Mouse (Mus musculus) adrenal gland, postnatal 36 days (tissue): ENCODE measurements around the gene Cbfb. TPM values are rescaled to one million over a fixed set of nuclear protein-coding genes. Genes with fewer than 3 reads are reported as not detected.

Source experiments
- total RNA-seq, 2 experiments: library from RNA; stranded (reverse); gene quantifications; 2 replicates each; pipeline ENCODE4 v1.2.3; 2021

Cbfb gene
- total RNA-seq, 2 experiments from 2014 or later = 74.1 to 104 TPM

Other genes with a start within 250 kb of the Cbfb start
- gene Ces2e, start 244.4 kb upstream of the Cbfb start, total RNA-seq = 1 to 10 TPM; 2.9 to 5.5 TPM
- gene Ces2f, start 223.3 kb upstream of the Cbfb start, total RNA-seq = not detected
- gene Ces2g, start 209.0 kb upstream of the Cbfb start, total RNA-seq = 1 to 10 TPM; 1.7 to 2.4 TPM
- gene Ces2h, start 169.8 kb upstream of the Cbfb start, total RNA-seq = not detected
- 1 to 10 TPM in 1 of 2 experiments, under 1 TPM in 1; 0.30 to 1.6 TPM for gene Ces3a, start 122.1 kb upstream of the Cbfb start, total RNA-seq
- under 1 TPM in 1 of 2 experiments, not detected in 1; 0.73 TPM for gene Ces3b, start 86.9 kb upstream of the Cbfb start, total RNA-seq
- gene Ces4a, start 38.9 kb upstream of the Cbfb start, total RNA-seq = not detected
- gene D230025D16Rik, start 54.5 kb downstream of the Cbfb start, total RNA-seq = 10 to 100 TPM; 23.7 to 27.2 TPM
- 1 to 10 TPM; 2.7 to 3.0 TPM for gene B3gnt9, start 84.5 kb downstream of the Cbfb start, total RNA-seq
- 10 to 100 TPM; 15.3 to 17.9 TPM for gene Tradd, start 93.9 kb downstream of the Cbfb start, total RNA-seq
- gene Fbxl8, start 94.0 kb downstream of the Cbfb start, total RNA-seq = 1 to 10 TPM; 3.3 to 3.6 TPM
- gene Hsf4, start 99.1 kb downstream of the Cbfb start, total RNA-seq = 1 to 10 TPM; 1.3 to 1.6 TPM
- gene Nol3, start 105.5 kb downstream of the Cbfb start, total RNA-seq = 1 to 10 TPM; 5.5 TPM
- 1 to 10 TPM; 2.4 to 2.8 TPM for gene 4931428F04Rik, start 119.2 kb downstream of the Cbfb start, total RNA-seq
- 10 to 100 TPM; 19.8 to 22.0 TPM for gene Exoc3l, start 125.4 kb downstream of the Cbfb start, total RNA-seq
- 10 to 100 TPM; 36.6 to 49.5 TPM for gene E2f4, start 127.0 kb downstream of the Cbfb start, total RNA-seq
- gene Elmo3, start 134.9 kb downstream of the Cbfb start, total RNA-seq = 1 to 10 TPM; 3.7 to 7.8 TPM
- gene Lrrc29, start 155.6 kb downstream of the Cbfb start, total RNA-seq = 1 to 10 TPM; 3.4 to 6.1 TPM
- gene Tmem208, start 155.7 kb downstream of the Cbfb start, total RNA-seq = 10 to 100 TPM; 61.5 to 67.0 TPM
- gene Fhod1, start 177.3 kb downstream of the Cbfb start, total RNA-seq = 10 to 100 TPM; 11.9 to 14.4 TPM
- gene Slc9a5, start 178.2 kb downstream of the Cbfb start, total RNA-seq = under 1 TPM; 0.76 to 0.99 TPM
- 1 to 10 TPM in 1 of 2 experiments, under 1 TPM in 1; 0.23 to 1.4 TPM for gene Plekhg4, start 202.6 kb downstream of the Cbfb start, total RNA-seq
- gene Kctd19, start 242.8 kb downstream of the Cbfb start, total RNA-seq = not detected
- 1 to 10 TPM; 2.4 to 2.8 TPM for gene Lrrc36, start 242.9 kb downstream of the Cbfb start, total RNA-seq